Mouse (Mus musculus) fat pad, adult 2 months (tissue): ENCODE data around the gene Scrn2.
A peak's percentile ranks its signal among the peaks of the same experiment; 100 is the strongest.

Source experiments
- DNase-seq: peaks from one replicate; pipeline ENCODE4 v3.0.0-alpha.2; 2011; ENCODE audit warnings: low read depth, low spot score; ENCODE audit errors: extremely low read depth

Gene Scrn2

GRCm38 (mm10) chr11:97017696-97018582, 11.8 kb upstream of the Scrn2 start:
- DNase-seq, result no peak

GRCm38 (mm10) chr11:97018583-97019344, 11.0 kb upstream of the Scrn2 start:
- no peak for DNase-seq

GRCm38 (mm10) chr11:97019345-97019708, 10.4 kb upstream of the Scrn2 start:
- DNase-seq, result no peak

- DNase-seq, result no peak
Observed at GRCm38 (mm10) chr11:97021121-97021765, 8.5 kb upstream of the Scrn2 start.

- DNase-seq, result no peak
Observed at GRCm38 (mm10) chr11:97021873-97022484, 7.8 kb upstream of the Scrn2 start.

- DNase-seq, result peak; percentile 95
Observed at GRCm38 (mm10) chr11:97024977-97025376, 4.8 kb upstream of the Scrn2 start.

GRCm38 (mm10) chr11:97025721-97026344, 3.9 kb upstream of the Scrn2 start:
- no peak for DNase-seq

GRCm38 (mm10) chr11:97030426-97030825, 688 bp downstream of the Scrn2 start:
- no peak for DNase-seq

GRCm38 (mm10) chr11:97031977-97032376, 2.2 kb downstream of the Scrn2 start:
- DNase-seq, result no peak

- no peak for DNase-seq
Observed at GRCm38 (mm10) chr11:97032499-97032898, 2.8 kb downstream of the Scrn2 start.

GRCm38 (mm10) chr11:97033781-97034180, 4.0 kb downstream of the Scrn2 start:
- DNase-seq, result no peak

GRCm38 (mm10) chr11:97036141-97036540, 6.4 kb downstream of the Scrn2 start:
- DNase-seq, result peak; percentile 69

- DNase-seq, result no peak
Observed at GRCm38 (mm10) chr11:97038881-97039280, 9.1 kb downstream of the Scrn2 start.

GRCm38 (mm10) chr11:97040301-97041021, 10.7 kb downstream of the Scrn2 start:
- DNase-seq, result no peak

- no peak for DNase-seq
Observed at GRCm38 (mm10) chr11:97041022-97041899, 11.5 kb downstream of the Scrn2 start, which contains the start of the genes Lrrc46 and Mrpl10. Gene Lrrc46 (minus strand): TSS chr11:97041407. Gene Mrpl10 (plus strand): TSS chr11:97041560.

- DNase-seq, result no peak
Observed at GRCm38 (mm10) chr11:97044902-97045301, 15.2 kb downstream of the Scrn2 start.

GRCm38 (mm10) chr11:97045861-97046260, 16.1 kb downstream of the Scrn2 start:
- no peak for DNase-seq

- DNase-seq, result no peak
Observed at GRCm38 (mm10) chr11:97048090-97048650, 18.4 kb downstream of the Scrn2 start.
